Mouse (Mus musculus) liver (tissue): ENCODE measurements around the gene Cadm2.

Source experiments
- DNase-seq: peaks from one replicate; pipeline ENCODE4 v3.0.0-alpha.2; 2020; ENCODE audit warnings: mixed read lengths

The Cadm2 gene

DNA sequence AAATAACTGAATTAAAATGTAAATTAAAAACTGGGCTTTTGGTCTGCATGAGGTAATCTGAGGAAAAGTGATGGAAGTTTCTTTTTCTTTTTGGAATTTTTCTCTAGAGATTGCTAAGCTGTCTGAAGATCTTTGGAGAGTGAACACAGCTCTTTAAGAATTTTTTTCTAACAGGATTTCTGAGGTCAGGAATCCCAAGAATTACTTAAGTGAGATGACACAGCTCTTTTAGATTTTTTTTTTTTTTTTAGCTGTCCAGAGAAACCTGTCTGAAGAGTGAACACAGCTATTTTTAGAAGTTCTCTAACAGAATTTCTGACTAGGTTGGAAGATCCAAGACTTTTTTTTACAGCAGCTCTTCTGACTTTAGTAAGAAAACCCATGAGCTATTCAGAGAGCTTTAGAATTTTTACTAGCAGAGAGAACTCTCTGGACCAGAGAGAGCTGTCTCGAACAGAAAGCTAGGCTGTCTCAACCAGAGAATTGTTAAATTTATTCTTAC, 699.2 kb downstream of the Cadm2 start:
- DNase-seq: no peak

DNA sequence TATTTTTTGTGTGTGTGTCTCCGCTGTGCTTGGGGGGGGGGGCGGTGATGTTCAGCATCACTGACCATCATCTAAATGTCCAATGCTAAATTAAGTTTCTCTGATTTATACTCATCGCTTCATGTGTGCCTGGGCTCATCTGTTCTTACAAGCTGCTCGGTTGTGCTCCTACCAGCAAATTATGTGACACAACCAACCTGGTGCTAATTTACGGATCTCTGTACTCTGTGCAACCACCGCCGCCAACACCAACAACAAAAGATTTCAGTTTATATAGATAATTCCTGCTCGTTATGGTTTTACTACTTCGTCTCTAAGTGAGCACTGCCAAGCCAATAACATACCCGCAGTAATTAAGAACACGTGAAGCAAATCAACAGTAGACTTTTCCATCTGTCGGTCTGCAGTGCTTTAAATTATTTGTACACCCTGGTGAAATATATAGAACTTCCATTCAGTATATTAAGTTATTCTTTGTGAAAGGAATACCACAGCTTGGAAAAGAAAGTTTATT, 700.8 kb downstream of the Cadm2 start:
- DNase-seq: no peak

DNA sequence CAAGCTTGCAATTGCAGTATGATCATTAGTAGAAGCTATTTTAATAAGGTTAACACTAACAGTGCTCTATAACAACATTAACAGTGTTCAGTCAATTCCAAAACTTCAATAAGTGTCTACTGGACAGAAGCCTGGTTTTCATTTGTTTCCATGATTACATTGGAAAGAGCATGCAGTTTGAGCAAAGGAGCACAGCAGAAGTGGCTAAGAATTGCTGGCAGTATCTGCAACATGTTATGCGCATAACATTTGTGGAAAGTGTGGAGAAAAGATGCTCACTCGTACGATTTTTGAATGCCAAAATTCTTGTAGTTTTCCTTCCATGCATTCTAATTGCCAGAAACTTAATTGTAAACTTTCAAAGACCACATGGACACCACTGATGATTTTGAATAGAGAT, 718.9 kb downstream of the Cadm2 start:
- DNase-seq: no peak

DNA sequence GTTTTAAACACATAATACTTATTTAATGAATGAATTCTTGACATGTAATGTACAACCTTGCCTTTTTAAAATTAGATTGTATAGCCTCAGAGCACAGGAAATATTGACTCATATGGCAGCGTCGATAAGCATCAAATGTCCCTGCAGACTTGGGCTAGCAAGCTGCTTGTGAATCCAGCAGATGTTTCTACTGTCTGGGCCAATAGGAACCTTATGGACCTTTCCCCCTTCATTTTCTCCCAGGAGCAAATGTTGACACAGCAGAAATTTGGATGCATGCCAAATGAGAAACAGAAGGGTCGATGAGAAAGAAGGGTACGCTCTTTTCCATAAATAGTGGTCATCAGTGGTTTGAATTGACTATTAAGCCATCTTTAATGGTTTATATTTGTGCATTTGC, 720.0 kb downstream of the Cadm2 start:
- no peak for DNase-seq

DNA sequence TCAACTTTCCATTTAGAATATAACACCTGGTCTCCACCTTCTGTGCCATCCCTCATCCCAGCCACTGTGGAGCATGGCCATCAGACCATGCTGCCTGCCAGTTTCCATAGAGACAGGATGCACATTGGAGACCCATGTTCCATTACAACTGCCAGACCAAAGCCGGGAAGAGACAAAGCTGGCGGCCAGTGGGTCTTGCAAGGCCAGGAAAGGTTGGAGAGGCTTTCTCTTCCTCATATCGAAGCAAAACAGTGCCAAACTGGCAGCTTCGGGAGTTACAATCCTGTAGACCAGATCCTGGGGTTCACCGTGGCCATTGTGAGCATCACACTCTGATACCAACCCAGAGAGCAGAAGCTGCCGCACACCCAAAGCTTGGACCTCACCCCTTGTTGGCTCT, 728.3 kb downstream of the Cadm2 start:
- DNase-seq: no peak

DNA sequence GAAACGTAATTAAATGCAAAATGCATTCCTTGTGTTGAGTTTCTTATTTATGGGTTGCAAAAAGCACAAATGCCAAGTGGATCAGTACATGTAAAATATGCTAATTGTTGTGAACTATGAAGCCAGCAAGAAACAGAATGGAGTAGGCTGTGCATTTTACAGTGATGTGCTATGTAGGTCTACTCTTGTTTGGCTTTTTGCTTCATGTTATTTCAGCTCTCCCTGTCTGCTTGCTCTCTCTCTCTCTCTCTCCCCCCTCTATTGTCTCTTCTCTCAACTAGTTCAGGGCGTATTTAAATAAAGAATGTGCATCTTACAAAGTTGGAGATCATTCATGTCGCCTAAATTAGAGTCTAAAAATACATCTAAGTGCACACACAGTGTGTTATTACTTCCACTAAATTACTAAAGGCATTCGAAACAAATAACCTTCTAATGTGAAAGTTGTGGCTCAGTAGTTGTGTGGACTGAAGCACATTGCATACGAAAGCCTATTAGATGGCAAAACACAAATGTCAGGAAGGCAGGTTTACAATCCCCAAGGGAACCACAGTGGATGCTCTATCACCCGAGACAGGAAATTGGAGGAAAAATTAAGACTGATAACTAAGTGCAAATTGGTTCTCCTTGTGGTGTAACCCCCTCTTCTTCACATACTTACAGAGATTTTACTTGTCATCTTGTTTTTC, 729.0 kb downstream of the Cadm2 start:
- no peak for DNase-seq

DNA sequence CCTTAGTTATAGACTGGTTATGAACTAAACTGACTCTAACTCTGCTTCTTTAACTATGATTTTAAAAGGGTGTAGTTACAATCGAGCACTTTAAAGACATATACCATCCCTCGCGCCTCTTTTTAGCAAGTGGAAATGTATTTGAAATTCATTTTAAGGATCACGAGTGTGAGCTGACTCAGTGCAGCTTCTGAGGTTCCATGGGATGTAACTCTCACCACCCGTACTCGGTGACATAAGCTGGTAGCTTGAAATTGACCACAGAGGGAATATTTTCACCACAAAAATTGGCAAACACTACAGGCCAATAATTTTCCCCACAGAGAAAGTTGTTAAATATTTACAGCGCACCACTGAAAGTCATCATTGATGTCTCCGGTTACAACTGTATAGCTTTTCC, 730.8 kb downstream of the Cadm2 start:
- DNase-seq: no peak

DNA sequence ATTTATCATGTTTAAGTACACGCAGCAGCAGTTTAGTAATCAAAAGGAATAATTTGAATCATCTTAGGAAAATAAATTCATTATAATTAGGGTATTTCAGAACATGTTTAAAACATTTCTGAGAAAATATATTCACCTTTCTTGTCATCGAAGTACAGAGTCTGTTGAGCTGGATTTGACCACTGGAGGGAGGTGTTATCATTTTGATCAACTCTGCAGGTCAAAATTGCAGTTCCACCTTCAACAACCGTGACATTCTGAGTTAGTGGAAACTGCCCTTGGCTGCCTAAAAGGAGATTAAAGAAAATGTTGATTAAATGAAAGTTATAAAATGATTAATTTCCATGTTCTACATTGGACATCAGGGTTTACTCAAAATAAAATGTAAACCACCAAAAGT, 738.1 kb downstream of the Cadm2 start:
- DNase-seq: no peak

DNA sequence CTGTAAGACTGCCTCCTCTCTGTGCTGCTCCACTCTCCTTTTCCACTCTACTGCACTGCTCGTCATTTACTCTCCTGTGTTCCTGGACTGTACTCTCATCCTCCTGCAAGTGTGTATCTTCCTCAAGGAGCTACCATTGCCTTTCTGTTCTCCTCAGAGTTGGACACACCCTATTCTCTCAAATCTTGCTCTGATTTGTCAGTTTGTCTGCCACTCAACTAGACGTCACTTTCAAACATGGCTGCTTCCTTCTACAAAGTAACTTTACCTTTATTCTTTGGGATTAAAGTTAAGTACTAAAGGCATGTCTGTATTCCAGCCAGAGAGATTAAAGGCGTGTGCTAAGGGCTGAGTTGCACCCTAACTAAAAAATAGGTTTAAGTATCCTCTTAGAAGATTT, 749.5 kb downstream of the Cadm2 start:
- no peak for DNase-seq

DNA sequence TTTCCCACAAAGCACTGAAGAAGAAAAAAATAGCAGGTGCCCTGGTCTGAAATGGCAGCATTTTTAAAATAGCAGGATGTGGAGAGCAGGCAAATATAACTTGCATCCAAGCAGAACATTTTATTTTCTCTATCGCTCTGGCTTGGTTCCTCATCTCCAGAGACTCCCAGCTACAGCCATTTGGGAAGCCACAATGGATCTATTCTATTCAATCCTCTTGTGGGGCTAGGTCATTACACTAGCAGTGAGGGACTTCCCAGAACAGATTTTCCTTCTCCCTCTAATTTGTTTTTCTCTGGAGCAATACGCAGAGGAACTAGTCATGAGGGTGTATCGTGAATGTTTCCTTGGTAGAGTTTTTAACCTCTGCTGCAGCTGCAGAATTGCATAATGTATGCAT, 769.7 kb downstream of the Cadm2 start:
- no peak for DNase-seq

DNA sequence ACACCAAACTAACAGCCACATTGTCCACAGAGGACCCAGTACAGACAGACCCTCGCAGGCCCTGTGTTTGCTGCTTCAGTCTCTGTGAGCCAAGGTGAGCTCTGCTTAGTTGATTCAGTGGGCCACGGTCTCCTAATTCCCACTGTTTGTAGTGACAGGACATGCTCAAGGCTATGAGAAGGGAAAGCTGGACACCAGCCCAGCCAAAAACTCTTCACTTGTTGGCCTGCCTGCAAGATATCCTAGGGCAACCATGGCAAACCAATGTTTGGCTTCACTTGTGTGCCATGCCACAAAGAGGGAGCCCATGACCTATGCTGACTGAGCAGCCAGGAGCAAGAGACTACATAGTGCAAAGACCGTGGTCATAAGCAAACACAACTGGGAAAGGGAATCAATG, 795.8 kb downstream of the Cadm2 start:
- DNase-seq: no peak

DNA sequence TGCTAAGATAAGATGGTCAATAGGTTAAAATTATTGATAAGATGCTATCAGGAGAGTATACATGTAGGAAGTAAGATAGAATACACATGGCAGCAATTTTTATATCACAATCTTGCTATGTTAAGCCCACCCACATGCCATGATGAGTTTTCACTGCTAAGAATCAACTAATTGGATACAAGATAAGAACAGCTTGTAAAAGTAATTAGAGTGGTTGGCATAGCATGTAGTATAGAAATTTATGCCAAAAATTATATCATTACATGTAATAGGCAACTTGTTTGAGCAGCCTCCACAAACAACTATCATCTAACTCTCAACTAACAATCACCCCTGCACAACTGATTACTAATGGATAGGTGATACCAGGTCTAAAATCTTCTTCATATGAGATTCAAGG, 809.2 kb downstream of the Cadm2 start:
- DNase-seq: no peak

DNA sequence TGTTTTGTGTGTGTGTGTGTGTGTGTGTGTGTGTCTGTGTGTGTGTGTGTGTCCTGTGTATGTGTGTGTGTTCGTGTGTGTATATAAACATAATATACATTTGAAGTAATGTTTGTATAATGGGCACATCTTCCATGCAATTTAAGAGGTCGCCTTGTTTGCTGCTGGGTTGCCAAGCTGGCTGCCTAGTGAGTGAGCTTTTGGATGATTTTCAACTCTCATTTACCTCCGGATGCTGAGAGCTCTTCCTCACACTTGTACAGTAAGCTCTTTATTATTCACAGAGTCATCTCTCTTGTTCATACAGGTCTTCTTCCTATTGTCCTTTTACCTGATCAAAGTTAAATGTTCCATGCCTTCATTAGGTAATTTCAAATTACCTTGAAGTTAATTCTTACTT, 822.5 kb downstream of the Cadm2 start:
- DNase-seq: no peak

DNA sequence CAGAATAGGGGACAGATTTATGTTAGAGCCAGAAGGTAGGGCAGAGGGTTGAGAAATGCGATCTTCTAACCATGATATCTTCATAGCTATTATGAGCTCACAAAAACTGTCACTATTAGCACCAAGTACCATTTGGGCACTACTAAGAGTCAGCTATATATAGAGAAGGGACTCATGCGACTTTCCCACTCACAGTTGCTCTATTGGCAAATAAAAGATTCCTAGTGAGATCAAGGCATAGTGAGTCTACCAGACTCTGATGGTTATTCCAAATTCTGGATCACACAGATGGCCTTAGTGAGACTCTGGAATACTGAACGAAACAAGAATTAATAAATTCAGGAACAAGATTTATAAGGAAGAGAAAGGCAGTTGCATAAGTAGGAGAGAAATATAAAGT, 827.6 kb downstream of the Cadm2 start:
- DNase-seq: no peak

DNA sequence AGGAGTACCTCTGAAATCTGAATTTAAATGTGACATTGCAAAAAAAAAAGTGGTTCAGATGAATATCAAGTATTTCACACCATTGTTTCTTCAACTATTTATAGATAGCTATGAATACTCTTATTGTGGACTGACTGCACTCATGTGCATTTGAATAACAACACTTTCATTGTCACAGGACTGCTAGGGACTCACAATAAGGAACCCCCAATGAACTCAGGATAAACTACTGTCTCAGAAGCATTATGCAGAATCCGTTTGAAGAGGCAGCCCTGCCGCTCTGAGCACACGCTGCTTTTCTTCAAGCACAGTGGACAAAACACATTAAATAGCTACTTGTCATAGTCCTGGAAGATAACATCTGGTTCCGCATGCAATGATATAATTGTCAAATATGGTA, 848.8 kb downstream of the Cadm2 start:
- DNase-seq: no peak

DNA sequence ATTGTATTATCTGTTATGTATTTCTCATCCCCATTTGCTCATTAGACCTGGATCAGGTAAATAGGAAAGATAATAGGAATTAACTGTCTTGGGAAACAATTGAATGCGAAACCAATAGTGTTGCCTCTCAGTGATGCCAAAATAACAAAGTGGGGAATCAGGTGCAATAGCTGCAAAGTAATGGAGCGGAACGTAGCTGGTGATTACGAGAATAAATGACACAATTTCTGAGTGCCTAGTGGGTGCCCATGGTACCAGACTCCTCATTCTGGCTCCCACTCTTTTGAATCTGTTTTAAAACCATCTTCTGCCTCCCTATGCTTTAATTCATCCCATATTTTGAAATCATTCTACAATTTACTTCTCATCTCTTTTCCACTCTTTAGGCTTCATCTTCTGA, 851.2 kb downstream of the Cadm2 start:
- DNase-seq: no peak

DNA sequence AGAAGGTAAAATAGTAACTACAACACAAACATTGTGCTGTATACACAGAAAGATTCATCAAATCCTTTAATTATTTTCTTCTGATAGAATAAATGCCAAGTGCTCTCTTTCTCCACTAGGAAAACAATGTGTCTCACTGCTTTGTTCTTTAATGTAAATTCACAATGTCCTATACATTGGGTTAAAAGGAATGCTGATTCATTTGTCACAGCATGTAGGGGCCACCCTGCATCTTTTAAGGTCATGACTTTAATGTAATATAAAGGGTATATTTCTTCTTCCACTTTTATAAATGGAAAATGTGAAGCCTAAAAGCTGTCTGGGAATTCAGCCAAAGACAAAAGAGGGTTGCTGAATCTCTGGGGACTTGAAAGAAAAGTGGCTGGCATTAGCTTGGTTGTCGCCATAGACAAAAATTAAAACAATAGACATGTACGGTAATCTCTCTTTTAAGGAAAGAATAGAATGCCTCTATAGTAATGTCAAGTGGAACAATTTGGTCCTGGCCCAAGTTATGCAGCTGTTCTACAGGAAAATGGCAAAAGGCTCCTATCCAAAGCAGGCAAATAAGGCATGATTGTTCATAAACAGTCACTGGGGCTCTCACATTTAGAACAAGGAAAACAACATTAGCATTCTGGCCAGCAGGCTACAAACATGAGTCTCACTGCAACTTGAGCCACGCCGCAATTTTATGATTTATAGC, 851.9 kb downstream of the Cadm2 start:
- no peak for DNase-seq

DNA sequence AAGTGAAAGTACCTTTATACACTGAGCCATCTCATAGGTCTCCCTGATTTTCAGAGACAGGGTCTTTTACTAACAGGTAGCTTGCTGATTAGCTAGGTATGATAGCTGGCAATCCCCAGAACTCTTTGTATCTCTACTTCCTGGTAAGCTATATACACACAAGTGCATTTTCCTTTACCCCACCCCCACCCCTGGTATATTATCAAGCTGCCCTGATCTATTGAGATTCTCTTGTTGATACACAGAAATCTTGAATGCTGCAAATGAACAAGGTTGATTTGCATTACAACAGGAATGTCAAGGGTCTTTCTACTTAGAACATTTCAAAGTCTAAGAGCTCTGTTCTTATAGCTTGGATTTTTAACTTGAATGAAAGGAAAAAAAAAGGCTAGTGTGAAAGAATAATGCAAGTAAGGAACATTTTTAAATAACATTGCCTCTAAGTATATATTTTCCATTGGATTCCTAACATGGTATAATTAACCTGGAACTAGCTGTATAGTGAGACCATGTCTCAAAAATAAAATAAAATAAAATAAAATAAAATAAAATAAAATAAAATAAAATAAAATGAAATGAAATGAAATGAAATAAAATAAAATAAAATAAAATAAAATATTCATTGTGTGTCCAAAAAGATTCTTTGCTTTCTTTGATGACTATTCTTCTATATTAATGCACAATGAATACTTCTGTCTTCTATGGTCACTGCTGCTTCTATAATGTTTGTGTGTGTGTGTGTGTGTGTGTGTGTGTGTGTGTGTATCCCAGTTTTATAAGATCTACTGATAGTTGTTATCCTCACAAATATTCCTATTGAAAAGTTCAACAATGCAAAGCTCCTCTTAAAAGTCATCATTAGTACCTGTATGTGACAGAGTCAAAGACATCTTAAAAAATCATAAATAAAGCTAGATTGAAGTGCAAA, 858.9 kb downstream of the Cadm2 start:
- DNase-seq: no peak

DNA sequence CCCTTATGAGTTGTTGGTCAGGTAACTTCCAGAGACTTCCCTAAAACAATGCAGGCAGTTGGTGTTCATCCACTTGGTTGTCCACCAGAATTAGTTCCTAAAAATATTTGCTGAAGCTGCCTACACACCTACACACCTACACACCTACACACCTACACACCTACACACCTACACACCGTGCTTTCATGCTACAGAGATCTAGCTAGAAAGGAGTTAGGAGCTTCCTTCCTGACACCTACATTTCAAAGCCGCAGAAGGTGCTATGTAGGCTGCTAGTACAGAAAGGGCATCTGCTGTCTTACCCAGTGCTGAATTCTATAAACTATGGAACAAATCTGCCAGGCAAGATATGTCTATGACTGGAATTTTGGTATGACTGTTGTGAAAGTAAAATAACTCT, 872.2 kb downstream of the Cadm2 start:
- DNase-seq: no peak

DNA sequence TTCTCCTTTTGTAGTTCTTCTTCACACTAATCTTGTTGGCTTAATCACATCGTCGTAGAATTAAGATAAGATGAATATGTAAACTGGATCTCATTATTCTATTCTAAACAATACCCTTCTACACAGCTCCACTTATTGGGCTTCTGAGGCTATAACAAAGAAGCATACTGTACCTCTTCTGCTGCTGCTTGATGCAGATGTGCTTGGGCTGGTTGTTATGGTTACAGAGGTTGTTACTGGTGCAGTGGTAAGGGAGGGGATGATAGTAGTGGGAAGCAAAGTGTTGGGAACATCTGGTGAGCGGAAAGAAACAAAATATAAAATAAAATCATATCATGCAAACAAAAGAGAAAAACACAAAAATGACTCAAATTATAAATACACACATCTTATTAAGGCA, 889.5 kb downstream of the Cadm2 start:
- DNase-seq: no peak

DNA sequence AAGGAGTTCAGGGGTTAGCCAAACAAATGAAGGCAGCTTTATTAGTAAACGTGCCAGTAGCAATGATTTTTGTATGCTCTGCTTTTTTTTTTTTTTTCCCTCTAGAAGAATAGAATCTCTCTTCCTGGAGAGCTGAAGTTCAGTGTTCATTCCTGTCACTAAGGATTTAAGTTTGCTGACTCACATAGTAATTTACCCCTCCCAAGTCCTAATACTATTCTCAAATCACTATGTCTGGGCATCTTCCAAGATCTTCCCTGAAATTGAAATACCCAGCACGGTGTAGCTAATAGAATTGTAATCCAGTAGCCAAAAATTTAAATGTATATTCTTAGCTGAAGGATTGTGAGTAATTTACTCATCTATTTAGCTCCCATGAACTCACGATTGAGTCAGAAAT, 914.2 kb downstream of the Cadm2 start:
- DNase-seq: no peak

DNA sequence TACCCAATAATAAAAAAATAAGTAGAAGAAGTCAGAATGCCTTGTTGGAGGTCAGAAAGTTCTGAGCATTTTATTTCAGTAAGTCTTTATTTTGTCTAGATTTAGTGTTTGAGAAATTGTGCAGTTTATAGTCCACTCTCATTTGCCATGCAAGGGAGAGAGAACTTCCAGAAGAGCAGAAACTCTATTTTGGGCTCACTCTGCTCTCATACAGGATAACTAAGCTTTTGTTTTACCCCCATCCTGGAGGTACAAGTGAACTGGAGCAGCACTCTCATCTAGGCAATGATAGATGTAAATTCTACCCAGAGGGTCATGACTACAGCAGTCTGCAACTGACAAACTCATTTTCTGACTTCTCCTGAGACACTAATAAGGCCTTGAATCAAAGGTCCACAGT, 925.9 kb downstream of the Cadm2 start:
- DNase-seq: no peak

DNA sequence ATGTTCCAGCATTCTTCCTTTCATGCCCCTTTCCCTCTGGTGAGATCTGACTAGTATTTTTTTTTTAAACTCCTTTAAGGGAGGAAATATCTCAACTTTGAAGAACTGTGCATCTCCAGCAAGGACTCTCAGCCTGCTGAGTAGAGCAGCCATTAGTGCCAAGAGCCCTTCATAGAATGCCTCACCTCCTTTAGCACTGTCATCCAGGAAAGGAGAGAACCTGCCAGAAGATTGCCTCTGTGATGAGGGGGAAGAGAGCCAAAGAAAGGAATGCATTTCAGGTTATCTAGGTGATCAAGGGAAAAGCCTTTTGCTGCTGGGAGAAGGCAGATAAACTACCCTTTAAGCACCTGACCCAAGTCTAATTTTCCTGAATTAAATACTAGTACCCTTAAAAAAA, 943.5 kb downstream of the Cadm2 start:
- DNase-seq: no peak

DNA sequence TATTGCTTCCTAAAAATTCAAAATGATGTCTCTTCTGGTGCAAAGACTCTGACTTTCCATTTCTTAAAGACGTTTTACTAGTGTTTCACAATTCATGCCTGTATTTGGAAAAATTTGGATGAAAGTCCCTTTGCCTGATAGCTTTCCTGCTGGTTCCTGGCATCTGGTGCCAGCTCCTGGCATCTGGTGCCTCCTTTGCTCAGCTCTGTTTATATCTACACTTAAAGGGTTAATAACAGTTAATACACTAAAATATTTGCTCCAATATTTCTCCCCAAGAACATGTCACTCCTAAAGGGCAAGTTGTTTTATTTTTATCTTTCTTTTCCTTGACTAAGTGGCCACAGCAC, 969.7 kb downstream of the Cadm2 start:
- DNase-seq: no peak
